Mouse (Mus musculus): ENCODE measurements around the gene 4930563M21Rik. TPM values are rescaled to one million over a fixed set of nuclear protein-coding genes. Genes with fewer than 3 reads are reported as not detected.

The 4930563M21Rik gene
- polyA plus RNA-seq (2012; rRNA removed), result not detected in 2 replicates

DNA sequence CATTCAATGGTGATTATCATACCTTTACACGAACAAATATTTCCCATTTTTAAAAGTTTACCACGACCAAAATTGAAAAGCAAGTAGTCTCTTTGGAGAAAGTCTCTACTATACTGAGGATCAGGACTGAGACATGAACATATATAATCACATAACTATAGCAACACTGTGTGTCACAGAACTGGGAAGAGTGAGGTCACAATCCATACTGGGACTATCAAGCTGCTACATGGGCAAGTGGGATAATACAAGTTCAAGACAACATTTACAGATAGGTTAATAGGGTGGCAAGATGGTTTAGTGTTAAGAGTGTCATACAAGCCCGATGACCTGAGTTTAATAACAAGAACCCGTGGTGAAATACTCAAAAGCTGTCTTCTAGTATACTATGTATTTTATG lies at the start of gene 4930563M21Rik:
4930563M21Rik (minus strand) TSS at position 101 of the 400 bp plus-strand sequence.
- 91% methylated on average over 4 of the region's 4 CpGs for WGBS
- Histone ChIP-seq H3K4me3 (ENCODE audit: control insufficient read depth, insufficient read depth, low read length) (no peak within 1 kb of the TSS), H3K27ac (ENCODE audit: control insufficient read depth, insufficient read depth, low read length) (no peak within 1 kb of the TSS), H3K4me1 (replicated peaks; ENCODE audit: control insufficient read depth, insufficient read depth, low read length) (no peaks in the 10 kb centered on the region), H3K36me3 (ENCODE audit: control insufficient read depth, insufficient read depth, low read length) (no peaks in the 10 kb centered on the region), H3K27me3 (ENCODE audit: control insufficient read depth, insufficient read depth, low read length) (no peaks in the 10 kb centered on the region)
- DNase-seq, result no peak
- TF ChIP-seq POLR2A (IDR thresholded peaks at IDR 0.05; ENCODE audit: control insufficient read depth, extremely low read depth, insufficient read depth, low read length, poor library complexity), result no peak
- TF ChIP-seq CTCF (IDR thresholded peaks at IDR 0.05; ENCODE audit: borderline replicate concordance, control insufficient read depth, extremely low read depth, insufficient read depth, low read length, poor library complexity), result no peak

DNA sequence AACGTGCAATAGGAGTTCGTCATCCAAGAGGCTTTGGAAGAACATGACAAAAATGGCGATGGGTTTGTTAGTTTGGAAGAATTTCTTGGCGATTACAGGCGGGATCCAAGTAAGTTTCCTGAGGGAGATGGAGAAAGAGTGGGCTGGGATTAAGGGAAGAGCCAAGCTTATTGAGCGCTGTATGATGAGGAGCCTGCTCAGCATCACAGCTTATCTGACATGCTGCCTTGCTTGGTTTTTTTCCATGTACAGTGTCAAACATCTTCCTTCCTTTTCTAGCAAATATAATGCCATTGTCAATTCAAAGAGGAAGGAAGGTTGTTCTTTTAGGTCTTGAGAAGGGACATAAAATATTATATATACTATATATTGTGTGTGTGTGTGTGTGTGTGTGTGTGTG lies 45.8 kb upstream of the 4930563M21Rik start:
- H3K27ac ChIP-seq (ENCODE audit: control insufficient read depth, insufficient read depth, low read length), result no peak overlapping the region
- no peaks in the 10 kb centered on the region for H3K27me3 ChIP-seq (ENCODE audit: control insufficient read depth, insufficient read depth, low read length)
- WGBS, result 96% methylated on average over 6 of the region's 6 CpGs
- no peak for DNase-seq
- H3K4me1 ChIP-seq (replicated peaks; ENCODE audit: control insufficient read depth, insufficient read depth, low read length), result peaks cover 2% of the 10 kb centered on the region; the same call in 1 of the 2 replicates
- no peak overlapping the region for H3K4me3 ChIP-seq (ENCODE audit: control insufficient read depth, insufficient read depth, low read length)
- TF ChIP-seq POLR2A (IDR thresholded peaks at IDR 0.05; ENCODE audit: control insufficient read depth, extremely low read depth, insufficient read depth, low read length, poor library complexity) (no peak), CTCF (IDR thresholded peaks at IDR 0.05; ENCODE audit: borderline replicate concordance, control insufficient read depth, extremely low read depth, insufficient read depth, low read length, poor library complexity) (no peak)
- peaks cover 30% of the 10 kb centered on the region for H3K36me3 ChIP-seq (ENCODE audit: control insufficient read depth, insufficient read depth, low read length)

DNA sequence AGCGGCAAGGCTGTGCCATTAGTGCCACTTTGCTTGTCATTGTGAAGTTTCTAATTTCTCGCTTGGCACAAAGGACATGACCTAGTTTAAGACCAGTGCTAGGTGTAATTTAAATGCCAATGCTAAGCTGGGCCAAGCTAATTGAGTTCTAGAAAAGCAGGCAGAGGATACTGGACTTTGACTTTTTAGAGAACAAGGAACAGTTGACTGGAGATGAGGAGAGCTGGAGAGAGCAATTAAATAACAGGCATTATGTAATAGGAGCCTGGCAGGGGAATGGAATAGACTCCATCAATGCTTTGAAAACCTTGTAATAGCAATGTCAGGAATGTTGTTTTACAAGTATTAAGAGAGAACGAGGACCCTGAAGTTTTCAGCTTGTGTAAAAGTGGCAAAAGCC lies 43.4 kb upstream of the 4930563M21Rik start:
- no peak overlapping the region for H3K27ac ChIP-seq (ENCODE audit: control insufficient read depth, insufficient read depth, low read length)
- no peaks in the 10 kb centered on the region for H3K27me3 ChIP-seq (ENCODE audit: control insufficient read depth, insufficient read depth, low read length)
- H3K4me1 ChIP-seq (replicated peaks; ENCODE audit: control insufficient read depth, insufficient read depth, low read length), result peaks cover 2% of the 10 kb centered on the region; the same call in 1 of the 2 replicates
- WGBS, result 95% methylated on average over 3 of the region's 3 CpGs
- peaks cover 15% of the 10 kb centered on the region for H3K36me3 ChIP-seq (ENCODE audit: control insufficient read depth, insufficient read depth, low read length)
- no peak for DNase-seq
- TF ChIP-seq POLR2A (IDR thresholded peaks at IDR 0.05; ENCODE audit: control insufficient read depth, extremely low read depth, insufficient read depth, low read length, poor library complexity) (no peak), CTCF (IDR thresholded peaks at IDR 0.05; ENCODE audit: borderline replicate concordance, control insufficient read depth, extremely low read depth, insufficient read depth, low read length, poor library complexity) (no peak)
- H3K4me3 ChIP-seq (ENCODE audit: control insufficient read depth, insufficient read depth, low read length), result no peak overlapping the region

DNA sequence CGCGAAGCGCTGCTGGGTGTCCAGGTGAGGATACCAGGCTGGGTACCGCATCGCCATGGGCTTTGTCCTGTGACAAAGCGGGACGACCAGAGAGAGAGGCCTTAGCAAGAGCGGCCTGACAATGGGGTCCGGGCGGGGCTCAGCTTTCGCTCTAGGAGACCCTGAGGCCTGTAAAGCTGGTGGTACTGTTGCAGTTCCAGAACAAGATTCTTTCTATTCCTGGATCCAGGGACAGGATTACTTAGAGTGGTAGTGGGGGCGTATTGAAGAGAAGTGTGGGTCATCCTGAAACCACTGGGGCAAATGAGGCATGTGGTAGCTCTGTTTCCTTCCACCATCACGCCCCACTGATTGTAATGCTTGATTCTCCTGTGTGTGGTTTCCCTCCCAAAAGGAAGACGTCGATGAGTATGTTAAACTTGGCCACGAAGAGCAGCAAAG lies 31.9 kb upstream of the 4930563M21Rik start:
- no peak for DNase-seq
- no peak for TF ChIP-seq CTCF (IDR thresholded peaks at IDR 0.05; ENCODE audit: borderline replicate concordance, control insufficient read depth, extremely low read depth, insufficient read depth, low read length, poor library complexity)
- Histone ChIP-seq H3K4me1 (replicated peaks; ENCODE audit: control insufficient read depth, insufficient read depth, low read length) (no peaks in the 10 kb centered on the region; the same call in 1 of the 2 replicates), H3K4me3 (ENCODE audit: control insufficient read depth, insufficient read depth, low read length) (peak overlapping the region; percentile 55), H3K27me3 (ENCODE audit: control insufficient read depth, insufficient read depth, low read length) (no peaks in the 10 kb centered on the region), H3K27ac (ENCODE audit: control insufficient read depth, insufficient read depth, low read length) (no peak overlapping the region), H3K36me3 (ENCODE audit: control insufficient read depth, insufficient read depth, low read length) (no peaks in the 10 kb centered on the region)
- WGBS, result 1% methylated on average over 16 of the region's 16 CpGs

GRCm38 (mm10) chr9:56041372-56042180 lies 31.2 kb upstream of the 4930563M21Rik start, which contains the start of gene Rcn2:
Gene Rcn2 (plus strand): TSS chr9:56041845.
- no peaks in the 10 kb centered on the region; the same call in 1 of the 2 replicates for H3K4me1 ChIP-seq (replicated peaks; ENCODE audit: control insufficient read depth, insufficient read depth, low read length)
- H3K4me3 ChIP-seq (ENCODE audit: control insufficient read depth, insufficient read depth, low read length), result peak within 1 kb of the TSS; percentile 55
- H3K27me3 ChIP-seq (ENCODE audit: control insufficient read depth, insufficient read depth, low read length), result no peaks in the 10 kb centered on the region
- no peaks in the 10 kb centered on the region for H3K36me3 ChIP-seq (ENCODE audit: control insufficient read depth, insufficient read depth, low read length)
- TF ChIP-seq POLR2A (IDR thresholded peaks at IDR 0.05; ENCODE audit: control insufficient read depth, extremely low read depth, insufficient read depth, low read length, poor library complexity) (peak; percentile 93), CTCF (IDR thresholded peaks at IDR 0.05; ENCODE audit: borderline replicate concordance, control insufficient read depth, extremely low read depth, insufficient read depth, low read length, poor library complexity) (no peak)
- WGBS, result under 1% methylated on average over 49 of the region's 49 CpGs
- peak; percentile 99 for DNase-seq
- H3K27ac ChIP-seq (ENCODE audit: control insufficient read depth, insufficient read depth, low read length), result no peak within 1 kb of the TSS

DNA sequence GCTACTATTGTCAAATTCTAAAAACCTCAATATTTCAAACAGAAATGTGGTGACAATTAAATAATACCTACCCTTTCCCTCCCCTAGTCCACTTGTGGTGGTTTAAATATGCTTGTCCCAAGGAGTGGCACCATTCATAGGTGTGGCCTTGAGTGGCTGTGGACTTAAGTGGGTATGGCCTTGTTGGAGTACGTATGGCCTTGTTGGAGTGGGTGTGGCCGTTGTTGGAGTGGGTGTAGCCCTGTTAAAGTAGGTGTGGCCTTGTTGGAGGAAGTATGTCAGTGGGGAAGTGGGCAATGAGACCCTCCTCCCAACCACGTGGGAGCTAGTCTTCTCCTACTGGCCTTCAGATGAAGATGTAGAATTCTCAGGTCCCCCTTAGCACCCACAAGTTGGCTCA lies 21.9 kb upstream of the 4930563M21Rik start:
- H3K4me1 ChIP-seq (replicated peaks; ENCODE audit: control insufficient read depth, insufficient read depth, low read length), result no peaks in the 10 kb centered on the region
- H3K27ac ChIP-seq (ENCODE audit: control insufficient read depth, insufficient read depth, low read length), result no peak overlapping the region
- TF ChIP-seq CTCF (IDR thresholded peaks at IDR 0.05; ENCODE audit: borderline replicate concordance, control insufficient read depth, extremely low read depth, insufficient read depth, low read length, poor library complexity) (no peak), POLR2A (IDR thresholded peaks at IDR 0.05; ENCODE audit: control insufficient read depth, extremely low read depth, insufficient read depth, low read length, poor library complexity) (no peak)
- H3K27me3 ChIP-seq (ENCODE audit: control insufficient read depth, insufficient read depth, low read length), result no peaks in the 10 kb centered on the region
- 78% methylated on average over 3 of the region's 3 CpGs for WGBS
- H3K4me3 ChIP-seq (ENCODE audit: control insufficient read depth, insufficient read depth, low read length), result no peak overlapping the region
- no peak for DNase-seq
- H3K36me3 ChIP-seq (ENCODE audit: control insufficient read depth, insufficient read depth, low read length), result no peaks in the 10 kb centered on the region

Data from thymus, adult 2 months (tissue).